Mouse (Mus musculus): ENCODE data around the gene Hnf1b.
A peak's percentile ranks its signal among the peaks of the same experiment; 100 is the strongest.

The Hnf1b gene

DNA sequence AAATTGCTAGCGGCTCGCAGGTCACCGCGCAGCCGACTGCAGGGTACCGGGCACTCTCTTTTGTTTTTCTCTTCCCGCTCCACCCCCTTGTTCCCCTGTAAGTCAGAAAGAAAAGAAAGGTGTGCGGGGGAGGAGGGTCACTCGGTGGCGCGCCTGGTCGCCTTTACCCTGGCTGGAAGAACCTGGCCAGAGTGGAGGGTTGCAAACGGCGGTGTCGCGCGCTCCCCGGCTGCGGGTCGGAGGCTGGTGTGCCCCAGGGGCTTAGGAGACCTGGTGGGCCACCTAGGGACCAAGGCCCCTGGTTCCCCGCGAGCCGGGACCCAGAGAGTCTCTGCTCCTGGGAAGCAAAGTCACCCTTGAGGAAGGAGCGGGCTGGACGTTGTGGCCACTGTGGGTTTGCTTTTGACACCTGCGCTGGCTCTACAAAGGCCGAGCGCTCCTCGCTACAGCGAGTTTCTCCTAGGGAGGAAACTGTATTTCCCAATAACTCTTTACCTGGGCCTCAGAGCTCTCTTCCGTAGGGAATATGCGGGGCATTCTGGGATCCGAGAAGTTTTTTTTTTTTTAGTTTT lies 3.4 kb downstream of the Hnf1b start:
- DNase-seq (ENCODE audit: low spot score), result peak; percentile 28

DNA sequence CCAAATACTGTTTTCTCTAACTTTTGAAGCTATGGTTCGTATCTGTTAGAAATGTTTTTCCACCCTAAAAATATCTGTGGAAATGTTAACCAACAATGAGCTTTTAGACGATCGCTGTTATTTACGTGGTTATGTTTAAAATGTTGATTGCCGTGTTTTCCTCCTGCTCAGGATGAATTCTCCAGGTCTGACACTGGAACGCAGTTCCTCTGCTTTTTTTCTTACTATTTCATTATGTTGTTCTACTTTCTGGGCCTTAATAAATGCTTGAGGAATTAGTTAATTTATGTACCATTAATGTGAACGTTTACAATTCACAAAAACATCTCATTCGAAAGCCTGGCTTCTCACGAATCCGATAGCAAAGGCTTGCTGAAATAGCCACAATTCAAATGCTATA lies 4.2 kb downstream of the Hnf1b start:
- DNase-seq (ENCODE audit: low spot score), result peak; percentile 47

DNA sequence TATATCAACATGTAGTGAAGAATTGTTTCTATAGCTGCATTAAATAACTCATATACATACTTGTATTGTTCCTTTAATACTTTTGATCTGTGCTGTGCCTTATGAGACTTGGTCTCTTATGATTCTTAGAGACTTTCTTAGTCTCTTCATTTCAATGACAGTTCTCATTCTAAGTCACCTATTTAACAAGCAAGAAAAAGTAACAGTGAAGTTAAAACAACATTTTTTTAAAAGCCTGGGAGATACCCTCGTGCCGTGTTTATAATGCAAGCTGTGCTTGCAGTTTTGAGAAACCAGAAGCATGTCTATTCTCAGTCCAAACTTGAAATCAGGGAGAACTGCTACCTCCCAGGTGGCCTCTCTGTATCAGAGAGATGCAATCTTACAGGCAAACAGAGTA lies 4.8 kb downstream of the Hnf1b start:
- peak; percentile 44 for DNase-seq (ENCODE audit: low spot score)

DNA sequence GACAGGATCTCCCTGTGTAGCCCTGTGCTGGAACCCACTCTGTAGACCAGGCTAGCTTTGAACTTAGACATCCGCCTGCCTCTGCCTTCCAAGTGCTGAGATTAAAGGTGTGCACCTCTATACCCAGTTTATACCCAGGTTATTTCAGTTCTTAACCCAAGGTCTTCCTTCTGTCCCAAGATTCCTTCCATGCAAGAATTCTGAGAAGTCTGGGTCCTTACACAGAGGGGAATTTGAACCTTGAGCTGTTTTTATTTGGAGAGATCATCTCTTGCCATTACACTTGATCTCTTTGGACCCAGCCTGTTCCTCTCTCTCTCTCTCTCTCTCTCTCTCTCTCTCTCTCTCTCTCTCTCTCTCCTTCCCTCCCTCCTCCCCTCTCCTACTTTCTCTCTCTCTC lies 7.4 kb downstream of the Hnf1b start:
- no peak for DNase-seq (ENCODE audit: low spot score)

DNA sequence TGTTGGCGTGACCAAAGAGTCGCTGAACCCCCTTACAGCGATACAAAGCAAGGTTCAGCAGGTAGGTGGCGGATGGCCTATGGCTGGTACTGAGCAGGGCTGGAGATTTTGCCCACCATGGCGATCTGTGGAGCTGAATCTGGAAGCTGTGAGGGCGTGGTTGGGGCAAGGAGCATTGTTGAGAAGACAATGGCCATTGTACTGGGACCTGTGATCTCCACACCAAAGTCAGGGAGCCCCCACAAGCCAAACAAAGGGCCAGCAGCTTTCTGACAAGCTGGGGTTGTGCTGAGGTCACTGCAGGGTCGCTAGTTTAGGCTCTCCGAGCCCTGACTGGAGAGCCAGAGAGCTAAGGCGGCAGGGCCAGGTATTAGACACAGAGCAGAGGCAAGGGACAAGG lies 15.4 kb downstream of the Hnf1b start:
- peak; percentile 21 for DNase-seq (ENCODE audit: low spot score)

DNA sequence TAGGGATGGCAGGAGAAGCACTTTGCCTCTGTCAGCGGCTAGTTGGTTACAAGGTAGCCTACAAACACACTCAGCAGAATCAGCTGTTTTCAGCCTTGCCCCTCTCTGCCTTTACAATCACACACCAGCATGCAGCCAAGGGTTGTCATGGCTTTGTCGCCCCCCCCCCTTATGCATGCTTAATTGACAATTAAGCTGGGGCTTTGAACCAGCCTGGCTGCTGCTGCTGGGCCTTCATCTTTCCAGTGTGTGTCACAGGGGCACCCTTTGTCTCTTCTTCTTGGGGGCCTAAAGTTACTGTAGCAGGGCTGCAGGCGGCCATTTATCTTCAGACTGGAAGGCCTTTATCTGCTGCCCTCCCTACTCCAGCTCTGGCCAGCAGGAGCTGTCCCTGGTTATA lies 17.7 kb downstream of the Hnf1b start:
- no peak for DNase-seq (ENCODE audit: low spot score)

DNA sequence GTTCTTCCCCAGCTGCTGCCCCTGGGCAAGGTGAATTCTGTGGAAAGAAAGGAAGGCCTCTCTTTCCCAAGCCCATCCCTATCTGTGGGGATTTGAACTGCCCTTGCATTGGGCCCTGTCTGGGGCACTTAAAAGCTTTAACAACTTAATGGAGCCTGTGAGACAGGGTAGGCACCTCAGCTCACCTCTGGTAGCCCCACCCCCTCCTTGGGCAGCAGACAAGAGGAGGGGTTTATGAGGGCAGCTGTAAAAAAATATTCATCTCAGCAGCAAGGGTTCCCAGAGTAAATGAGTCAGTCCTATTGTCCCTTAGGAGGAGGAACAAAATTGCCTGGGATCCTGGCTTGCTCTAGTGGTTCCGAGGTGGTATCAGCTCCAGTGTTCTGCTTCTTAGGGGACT lies 19.3 kb downstream of the Hnf1b start:
- DNase-seq (ENCODE audit: low spot score), result no peak

DNA sequence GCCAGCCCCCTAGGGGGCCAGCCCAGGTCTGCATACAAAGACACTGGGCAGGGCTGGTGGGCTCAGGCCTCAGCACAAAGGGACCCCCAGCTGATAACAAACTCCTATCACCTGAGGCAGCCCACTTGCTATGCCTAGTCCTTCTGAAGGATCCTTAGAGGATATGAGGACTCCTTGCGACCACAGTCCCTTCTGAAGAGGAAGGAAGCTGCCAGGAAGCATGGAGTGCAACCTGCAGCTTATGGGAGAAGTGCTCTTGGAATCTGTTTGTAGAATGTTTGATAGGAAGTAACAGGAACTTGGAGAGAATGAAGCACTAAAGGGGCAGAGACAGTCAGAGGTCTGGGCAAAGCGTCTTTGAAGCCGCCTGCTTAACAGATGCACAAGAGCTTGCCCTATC lies 19.8 kb downstream of the Hnf1b start:
- DNase-seq (ENCODE audit: low spot score), result no peak

DNA sequence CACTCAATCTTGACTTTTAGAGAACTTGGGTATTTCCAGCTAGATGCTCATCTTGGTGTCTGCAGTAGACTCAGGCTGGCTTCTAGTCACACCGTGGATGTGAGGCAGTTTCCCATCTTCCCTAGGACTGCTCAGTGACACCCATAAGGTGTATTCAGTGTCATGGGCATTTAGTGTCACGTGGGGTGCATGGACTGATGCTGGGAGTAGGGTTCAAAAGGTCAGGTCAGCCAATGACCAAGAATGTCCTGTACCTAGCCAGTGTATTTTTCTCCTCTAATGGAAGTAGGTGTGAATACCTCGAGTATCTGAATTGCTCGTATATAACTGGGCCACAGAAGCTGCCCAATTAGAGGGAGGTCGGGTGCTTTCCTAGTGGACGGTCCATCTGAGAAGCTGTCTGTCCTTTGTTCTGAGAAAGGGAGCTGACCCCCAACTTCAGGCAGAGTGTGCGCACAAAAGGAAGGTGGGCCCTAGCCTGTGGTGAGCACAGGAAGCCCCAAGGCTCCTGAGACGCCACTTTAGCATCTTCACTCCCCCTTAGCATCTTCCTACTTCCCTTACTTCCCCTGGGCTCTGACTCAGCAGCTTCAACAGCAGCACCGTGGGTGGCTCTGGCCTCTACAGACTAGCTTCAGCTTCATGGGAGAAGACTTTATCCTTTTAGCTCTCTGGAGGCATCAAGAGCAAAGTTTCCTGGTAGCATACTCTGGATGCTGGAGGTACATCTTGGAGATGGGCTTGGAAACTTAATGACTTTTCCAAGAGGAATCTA lies 22.1 kb downstream of the Hnf1b start:
- DNase-seq (ENCODE audit: low spot score), result no peak

DNA sequence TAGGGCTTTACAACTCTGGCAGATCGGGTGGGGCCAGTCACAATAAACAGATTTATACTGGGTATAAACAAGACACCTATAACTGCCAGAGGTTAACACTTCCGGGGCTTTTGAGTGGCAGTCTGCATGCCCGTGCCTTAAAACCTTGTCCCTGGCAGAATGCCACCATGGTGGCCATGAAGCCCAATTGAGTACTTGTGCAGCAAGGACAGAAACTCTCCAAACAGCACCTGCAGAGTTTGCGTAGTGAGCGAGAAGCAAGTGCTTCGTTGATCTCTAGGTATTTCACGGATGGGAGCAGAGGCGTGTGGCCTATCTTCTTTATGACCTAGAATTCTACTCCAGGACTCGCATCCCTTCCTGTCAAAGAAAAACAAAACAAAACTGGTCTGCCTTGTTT lies 23.6 kb downstream of the Hnf1b start:
- no peak for DNase-seq (ENCODE audit: low spot score)

DNA sequence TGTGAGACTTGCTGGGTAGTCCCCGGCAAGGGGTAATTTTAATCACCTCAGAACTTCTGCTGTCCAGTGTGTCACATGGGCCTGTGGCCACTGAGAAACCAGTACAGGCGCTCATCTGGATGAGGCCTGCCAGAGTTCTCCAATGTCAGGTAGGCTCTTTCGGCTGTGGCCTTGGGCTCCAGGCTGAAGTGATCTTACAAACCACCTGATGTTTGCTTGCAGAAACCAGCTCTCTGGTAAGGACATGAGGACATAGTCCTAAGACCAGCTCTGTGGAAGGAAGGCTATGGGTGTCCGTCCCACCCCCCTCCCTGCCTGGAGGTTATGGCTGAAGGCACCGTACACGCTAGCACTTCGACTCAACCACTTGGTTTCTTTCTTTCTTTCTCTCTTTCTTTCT lies 26.8 kb downstream of the Hnf1b start:
- no peak for DNase-seq (ENCODE audit: low spot score)

DNA sequence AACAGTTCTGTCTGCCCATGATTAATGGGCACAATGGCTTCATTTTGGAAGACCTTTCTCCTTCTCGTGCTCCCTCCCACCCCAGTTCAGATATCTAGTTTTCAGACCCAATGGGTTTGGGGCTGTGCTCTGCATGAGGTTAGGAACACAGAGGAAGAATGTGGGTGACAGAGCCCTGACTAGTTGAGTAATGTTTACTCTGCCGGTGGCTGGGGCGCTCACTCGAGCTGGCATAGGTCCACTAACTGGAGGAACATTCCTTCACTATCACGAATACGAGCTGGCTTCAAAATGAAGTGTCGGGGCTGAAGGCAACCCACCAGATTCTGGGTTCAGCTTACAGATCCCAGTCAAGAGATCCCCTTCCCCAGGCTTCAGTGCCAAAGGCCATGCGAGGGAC lies 27.9 kb downstream of the Hnf1b start:
- DNase-seq (ENCODE audit: low spot score), result no peak

DNA sequence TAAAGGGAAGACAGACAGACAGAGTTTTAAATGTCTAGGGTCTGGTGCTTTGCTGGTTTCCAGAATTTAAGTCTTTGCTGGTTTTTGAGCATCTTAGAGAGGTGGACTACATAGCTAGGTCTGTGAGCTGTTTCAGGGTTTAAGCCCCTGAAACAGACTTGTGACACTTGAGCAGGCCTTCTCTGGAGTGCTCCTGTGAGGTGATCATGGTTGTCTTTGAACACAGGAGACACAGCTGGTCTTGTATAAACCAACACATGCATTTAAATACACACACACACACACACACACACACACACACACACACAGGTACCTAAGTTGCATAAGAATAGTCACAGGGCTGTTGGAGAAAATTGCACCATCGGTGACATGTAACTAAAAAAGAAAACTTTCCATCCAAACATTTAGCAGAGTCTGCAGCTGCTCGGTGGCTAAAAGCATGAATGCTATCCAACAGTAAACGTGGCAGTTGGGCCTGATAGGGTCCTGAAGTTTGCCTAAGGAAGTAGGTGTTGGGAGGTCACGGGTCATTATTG lies 28.6 kb downstream of the Hnf1b start:
- no peak for DNase-seq (ENCODE audit: low spot score)

DNA sequence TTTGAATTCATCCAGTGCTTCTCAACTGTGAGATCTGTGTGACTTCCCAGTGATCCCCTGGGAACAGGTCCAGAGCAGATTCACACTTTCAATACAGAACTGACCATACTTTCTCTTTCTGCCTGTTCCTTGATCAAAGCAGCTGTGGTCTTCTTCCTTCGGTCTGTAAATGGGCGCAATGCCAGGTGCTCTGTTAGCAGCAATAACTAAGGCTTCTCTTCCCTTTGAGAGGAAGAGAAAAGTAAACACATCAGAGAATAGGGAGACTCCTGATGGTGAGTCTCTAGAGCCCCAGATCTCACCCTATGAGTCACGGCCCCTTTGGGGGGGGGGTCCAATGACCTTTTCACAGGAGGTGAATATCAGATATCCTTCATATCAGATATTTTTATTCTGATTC lies 29.3 kb downstream of the Hnf1b start:
- DNase-seq (ENCODE audit: low spot score), result no peak

DNA sequence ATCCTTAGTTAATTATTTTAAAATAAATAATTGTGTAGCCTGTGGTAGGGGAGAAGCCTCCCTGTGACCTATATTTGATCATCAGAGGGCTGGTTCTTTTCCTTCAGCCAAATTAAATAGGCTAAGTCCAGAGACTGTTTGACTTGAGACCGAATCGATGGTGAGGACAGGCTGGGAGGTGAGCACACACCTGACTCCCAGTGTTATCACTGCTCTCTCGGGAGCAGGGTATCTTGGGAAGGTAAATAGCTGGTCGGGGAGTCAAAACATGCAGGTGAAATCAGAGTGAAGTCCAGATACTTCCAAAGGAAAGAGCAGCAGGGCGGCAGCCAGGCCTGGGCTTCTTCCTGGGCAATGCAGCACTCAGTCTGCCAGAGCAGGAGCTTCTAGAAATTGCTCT lies 31.6 kb downstream of the Hnf1b start:
- DNase-seq (ENCODE audit: low spot score), result no peak

DNA sequence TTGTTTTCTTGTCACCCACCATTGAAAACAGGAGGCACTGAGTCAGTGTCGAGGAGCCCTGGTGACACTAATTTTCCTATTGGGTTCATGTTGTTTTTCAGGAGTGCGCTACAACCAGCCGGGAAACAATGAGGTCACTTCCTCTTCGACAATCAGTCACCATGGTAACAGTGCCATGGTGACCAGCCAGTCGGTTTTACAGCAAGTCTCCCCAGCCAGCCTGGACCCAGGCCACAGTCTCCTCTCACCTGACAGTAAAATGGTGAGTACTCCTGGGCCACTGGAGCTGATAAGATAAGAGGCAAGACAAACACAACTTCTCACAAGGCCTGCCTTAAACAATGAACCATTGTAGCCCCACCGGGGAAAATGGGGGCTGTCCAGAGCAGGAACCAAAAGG lies 32.7 kb downstream of the Hnf1b start:
- DNase-seq (ENCODE audit: low spot score), result no peak

DNA sequence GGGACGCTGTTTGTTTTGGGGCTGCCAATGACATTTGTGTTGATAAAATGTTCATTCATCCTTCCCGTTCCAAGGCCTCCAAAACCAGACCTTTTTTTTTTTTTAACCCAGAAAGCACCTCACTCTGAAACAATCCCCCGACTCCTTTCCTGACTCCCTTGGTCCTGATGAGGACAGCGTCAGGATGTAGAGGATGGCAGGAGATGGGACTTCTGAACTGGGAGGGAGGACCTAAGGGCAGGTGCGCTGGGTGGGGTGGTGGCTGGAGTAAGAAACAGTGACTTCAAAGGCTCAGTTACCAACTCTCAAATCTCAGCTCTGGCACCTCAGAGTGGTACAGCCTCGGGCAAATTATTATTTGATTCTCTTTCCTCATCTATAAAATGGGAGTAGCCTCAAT lies 33.2 kb downstream of the Hnf1b start:
- no peak for DNase-seq (ENCODE audit: low spot score)

DNA sequence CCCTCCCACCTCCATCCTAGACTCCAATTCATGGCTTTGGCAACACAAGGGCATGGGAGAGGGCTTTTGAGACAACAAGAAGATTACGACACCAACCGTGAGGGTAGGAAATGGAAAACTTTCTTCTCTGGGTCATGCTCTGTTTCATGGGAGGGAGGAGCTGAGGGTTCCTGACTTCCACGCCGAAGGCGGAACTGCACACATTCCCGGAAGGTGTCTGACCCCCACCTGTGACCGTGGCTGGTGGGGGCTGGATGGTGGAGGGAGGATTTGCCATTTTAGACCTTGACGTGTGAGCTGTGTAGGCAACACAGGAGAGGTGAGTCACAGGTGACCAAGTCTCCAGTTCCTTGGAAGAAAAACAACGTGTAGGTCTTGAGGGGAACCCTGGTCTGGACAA lies 33.9 kb downstream of the Hnf1b start:
- DNase-seq (ENCODE audit: low spot score), result no peak

DNA sequence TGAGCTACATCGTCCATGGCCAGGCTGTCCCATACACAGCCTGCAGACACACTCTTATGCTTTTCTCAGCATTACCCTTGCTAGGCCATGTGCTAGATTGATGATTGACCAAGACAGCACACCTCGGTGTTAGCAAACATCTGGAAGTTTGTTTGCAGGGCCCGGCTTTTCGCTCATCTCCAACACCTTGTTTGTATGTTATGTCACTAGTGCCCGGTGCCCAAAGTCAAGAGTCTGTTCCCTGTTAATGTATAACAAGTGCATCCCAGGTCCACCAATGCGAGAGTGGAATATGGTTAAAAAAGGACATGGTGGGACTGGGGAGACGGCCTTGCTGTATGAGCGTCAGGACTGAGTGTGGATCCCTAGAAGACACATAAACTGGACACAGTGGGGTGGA lies 35.3 kb downstream of the Hnf1b start:
- DNase-seq (ENCODE audit: low spot score), result no peak

DNA sequence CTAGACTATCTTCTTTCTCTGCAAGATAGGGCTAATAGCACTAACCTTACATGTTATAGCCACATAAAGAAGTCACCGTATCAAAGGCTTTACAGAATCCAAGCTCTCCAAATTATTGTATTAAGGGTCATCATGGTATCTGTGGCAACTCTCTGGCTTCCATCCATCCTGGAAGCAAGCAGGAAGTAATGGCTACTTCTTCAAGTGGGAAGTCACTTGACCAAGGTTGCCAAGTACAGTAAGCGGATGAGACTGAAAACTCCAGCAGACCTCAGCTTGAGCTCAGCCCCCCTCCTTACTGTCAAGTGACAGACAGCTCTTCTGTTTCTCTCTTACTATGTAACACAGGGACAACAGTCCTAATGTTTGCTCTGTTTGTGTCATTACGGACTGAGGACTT lies 36.9 kb downstream of the Hnf1b start:
- no peak for DNase-seq (ENCODE audit: low spot score)

DNA sequence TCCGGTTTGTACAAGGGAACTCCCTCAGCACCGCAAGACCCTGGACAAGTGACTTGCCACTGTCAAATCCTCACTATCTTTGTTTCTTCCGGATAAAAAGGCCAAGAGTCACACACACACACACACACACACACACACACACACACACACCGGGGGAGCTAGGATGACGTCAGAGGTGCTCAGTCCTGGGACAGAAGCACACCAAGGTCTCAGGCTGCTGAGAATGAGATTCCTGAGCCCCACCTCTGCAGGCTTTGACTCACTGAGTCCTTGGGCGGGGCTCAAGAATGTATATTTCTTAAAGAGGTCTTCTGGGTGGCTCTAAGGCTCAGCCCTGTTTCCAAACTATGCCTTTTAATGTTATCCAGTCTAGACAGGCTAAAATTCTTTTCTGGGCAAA lies 41.5 kb downstream of the Hnf1b start:
- DNase-seq (ENCODE audit: low spot score), result no peak

DNA sequence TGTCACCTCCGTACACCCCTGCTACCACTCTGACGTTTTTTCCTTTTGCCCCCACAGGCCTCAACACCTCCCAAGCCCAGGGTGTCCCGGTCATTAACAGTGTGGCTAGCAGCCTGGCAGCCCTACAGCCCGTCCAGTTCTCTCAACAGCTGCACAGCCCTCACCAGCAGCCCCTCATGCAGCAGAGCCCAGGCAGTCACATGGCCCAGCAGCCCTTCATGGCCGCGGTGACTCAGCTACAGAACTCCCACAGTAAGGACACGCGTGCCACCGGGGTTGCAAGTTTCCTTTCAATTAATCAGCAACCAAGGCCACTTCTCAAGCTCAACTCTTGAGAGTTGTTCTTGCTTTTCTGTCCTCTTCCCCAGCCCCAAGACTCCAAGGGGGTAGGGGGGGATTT lies 43.5 kb downstream of the Hnf1b start:
- DNase-seq (ENCODE audit: low spot score), result no peak

DNA sequence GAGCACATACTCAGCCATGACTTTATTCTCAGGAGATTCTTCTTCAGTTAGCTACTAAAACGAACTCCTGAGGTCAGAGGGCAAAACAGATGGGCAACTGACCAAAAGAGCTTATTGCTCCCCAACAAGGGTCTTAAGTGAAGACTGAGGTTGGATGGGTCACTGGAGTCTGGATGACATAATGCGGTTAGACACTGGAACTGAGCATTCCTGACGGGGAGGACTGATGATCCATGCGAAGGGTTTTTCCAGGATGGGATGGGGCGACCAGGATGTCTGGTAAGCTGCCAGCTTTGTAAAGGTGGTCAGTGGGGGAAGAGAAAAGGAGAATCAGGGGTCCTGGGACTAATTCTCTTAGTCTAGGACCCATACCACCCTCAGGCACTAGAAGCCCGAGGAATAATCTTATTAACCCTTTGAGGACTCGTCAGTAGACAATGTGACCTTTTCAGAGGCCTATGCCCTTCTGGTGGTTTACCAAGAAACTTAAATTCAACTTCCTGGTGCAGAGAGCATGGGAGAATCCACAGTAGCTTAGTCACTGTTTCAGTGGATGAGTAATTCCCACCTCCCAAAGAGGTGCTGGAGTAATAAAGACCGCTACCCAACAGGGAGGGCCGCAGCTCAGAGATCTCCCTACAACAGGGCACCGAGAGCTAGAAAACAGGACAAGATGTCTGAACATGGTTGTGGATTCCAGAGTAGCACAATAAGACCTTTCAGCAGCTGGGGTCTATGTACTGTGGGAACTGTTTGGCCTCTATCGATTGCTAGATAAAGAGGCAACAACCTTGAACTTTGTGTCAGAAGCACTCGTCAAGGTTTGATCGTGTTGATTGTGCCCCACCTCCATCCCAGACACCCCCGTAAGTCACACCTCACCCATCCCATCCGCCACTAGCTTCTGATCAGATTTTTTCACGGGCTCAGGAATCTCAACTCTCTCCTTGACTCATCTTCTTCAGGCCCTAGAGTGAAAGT lies 46.9 kb downstream of the Hnf1b start:
- no peak for DNase-seq (ENCODE audit: low spot score)

All from retina, embryonic 14.5 days (tissue).